Mouse (Mus musculus) heart, postnatal 36 days (tissue): Measurements from ENCODE around the gene Muc4. TPM values are rescaled to one million over a fixed set of nuclear protein-coding genes. Genes with fewer than 3 reads are reported as not detected.

Experiments used
- DNase-seq, 2 experiments: peaks; one replicate each; pipeline ENCODE4 v3.0.0; 2021 to 2022
- intact Hi-C: fragments of 180-260 bp; cut with DNase I; formaldehyde crosslinking; loops from one replicate; pipeline ENCODE4 v1.15.1; 2025
- total RNA-seq, 2 experiments: library from RNA; stranded (reverse); gene quantifications; 2 replicates each; pipeline ENCODE4 v1.2.3; 2021

The Muc4 gene
- total RNA-seq, 2 experiments from 2014 or later: 0.06 to 0.57 TPM

- no peak for DNase-seq
- intact Hi-C loops: no loop called here
These were observed 11.4 kb upstream of the Muc4 start for GRCm38 (mm10) chr16:32724259-32724658.

GRCm38 (mm10) chr16:32726501-32726900, 9.2 kb upstream of the Muc4 start:
- intact Hi-C loops: no loop called here
- DNase-seq: no peak

DNA sequence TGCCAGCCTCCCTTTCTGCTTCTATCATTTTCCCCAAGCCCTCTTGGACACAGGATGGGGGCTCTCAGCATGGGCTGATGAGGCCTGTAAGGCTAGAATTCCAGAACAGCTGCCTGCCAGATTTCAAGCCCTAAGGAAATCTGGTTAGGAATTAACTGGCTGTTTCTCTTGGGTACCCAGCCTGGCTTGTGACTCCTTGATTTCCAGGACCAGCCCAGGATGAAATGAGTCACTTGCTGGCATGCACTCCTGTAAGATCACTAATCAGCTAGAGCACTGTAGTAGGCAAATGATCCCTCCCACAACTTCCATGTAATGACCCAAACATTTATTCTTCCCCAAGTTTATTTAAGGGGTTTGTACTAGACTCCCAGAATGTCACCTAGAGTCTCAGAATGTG, 7.4 kb upstream of the Muc4 start:
- DNase-seq: no peak
- intact Hi-C loops: no loop called here

- intact Hi-C loops: no loop called here
- DNase-seq: no peak
These were observed 7.0 kb upstream of the Muc4 start for GRCm38 (mm10) chr16:32728730-32729129.

DNA sequence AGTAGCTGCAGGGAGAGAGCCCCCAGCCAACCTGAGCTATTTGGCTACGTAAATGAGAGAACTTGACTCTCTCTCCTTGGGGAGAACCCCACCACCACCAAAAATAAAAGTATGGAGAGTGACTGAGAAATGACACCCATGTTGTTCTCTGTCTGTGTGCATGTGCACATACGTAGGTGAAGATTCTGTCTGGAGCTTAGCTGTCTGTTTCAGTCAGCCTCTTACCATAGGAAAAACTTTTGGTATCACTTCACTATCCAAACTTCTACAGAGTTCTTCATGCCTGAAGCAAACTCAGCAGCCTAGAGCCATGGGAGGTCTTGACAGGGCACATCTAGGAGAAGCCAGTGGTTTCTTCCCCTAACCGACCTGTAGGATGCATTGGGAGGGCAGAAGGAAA, 2.5 kb upstream of the Muc4 start:
- intact Hi-C loops: no loop called here
- no peak for DNase-seq

GRCm38 (mm10) chr16:32736022-32736421, 336 bp downstream of the Muc4 start:
- DNase-seq: no peak
- intact Hi-C loops: no loop called here

DNA sequence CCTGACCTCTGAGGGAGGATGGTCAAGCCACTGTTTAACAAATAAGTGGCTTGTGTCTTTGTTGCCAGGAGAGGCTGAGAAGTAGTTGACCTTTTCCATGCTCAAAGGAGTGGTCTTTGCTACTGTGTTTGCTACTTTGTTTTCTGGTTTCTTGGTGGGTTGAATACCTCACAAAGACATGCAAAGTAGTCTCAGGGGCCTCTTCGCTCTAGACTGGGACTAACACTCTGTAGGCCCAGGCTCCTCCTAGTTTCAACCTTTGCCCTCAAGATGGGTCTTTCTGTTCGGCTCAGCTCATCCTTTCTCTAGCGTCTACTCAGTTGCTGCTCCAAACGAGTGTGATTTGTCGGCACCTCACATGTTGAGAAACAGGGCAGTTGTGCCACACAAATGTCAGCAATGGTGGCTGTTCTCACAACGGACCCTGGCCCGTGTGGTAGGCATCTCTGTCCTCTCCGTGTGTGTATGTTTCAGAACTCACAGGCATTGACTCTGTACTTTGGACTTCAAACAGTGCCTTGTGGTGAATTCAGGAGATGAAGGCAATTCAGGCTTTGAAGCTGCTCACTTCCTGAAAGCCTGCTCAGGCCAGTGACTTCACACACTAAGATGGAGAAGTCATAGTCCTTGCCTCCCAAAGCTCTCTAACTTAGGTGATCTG, 4.4 kb downstream of the Muc4 start:
- intact Hi-C loops: no loop called here
- DNase-seq: no peak

GRCm38 (mm10) chr16:32741366-32741765, 5.7 kb downstream of the Muc4 start:
- DNase-seq: no peak
- intact Hi-C loops: no loop called here

DNA sequence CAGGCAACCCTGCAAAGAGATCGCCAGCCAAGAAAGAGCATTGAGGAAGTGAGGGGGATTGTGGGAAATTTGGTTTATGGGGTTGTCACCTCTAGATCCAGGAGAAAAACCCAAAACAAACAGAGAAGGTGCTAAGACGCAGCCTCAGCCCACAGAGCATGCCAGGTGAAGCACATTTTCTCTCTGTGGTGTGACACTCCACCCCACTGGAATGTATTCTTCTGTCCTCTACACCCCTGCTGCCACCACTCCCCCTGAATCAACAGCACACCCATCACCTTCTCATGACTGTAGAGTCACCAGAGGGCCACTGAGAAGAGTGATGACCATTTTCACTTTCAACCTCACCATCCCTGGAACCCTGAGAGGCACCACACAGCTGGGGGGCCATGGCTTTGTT, 7.0 kb downstream of the Muc4 start:
- intact Hi-C loops: no loop called here
- DNase-seq: no peak

DNA sequence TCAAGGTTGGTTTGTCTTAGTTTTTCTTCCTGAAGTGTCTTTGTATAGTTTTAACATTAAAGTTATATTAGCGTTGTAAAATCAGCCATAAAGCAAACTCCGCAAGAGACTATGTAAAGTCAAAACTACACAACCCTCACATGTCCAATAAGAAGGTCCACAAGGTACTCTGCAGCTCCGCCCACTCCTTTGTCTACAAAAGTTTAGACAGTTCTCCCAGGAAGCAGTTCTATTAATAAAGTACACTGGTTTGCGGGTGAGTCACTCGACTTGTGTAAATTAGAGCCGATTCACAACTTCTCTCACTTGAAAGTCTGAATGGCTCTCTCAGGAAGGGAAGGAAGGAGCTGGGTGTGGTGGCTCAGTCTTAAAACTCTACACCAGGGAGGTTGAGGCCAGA, 10.2 kb downstream of the Muc4 start:
- intact Hi-C loops: no loop called here

GRCm38 (mm10) chr16:32750242-32751127, 14.8 kb downstream of the Muc4 start:
- DNase-seq: no peak
- intact Hi-C loops: no loop called here

More for the DNA sequence above, 10.2 kb downstream of the Muc4 start:
- DNase-seq: no peak

GRCm38 (mm10) chr16:32764550-32764949, 28.9 kb downstream of the Muc4 start:
- no peak for DNase-seq
- intact Hi-C loops: no loop called here

- DNase-seq: no peak
- intact Hi-C loops: no loop called here
These were observed 29.3 kb downstream of the Muc4 start for GRCm38 (mm10) chr16:32764961-32765360.

GRCm38 (mm10) chr16:32766904-32767303, 31.2 kb downstream of the Muc4 start:
- no peak for DNase-seq
- intact Hi-C loops: no loop called here

DNA sequence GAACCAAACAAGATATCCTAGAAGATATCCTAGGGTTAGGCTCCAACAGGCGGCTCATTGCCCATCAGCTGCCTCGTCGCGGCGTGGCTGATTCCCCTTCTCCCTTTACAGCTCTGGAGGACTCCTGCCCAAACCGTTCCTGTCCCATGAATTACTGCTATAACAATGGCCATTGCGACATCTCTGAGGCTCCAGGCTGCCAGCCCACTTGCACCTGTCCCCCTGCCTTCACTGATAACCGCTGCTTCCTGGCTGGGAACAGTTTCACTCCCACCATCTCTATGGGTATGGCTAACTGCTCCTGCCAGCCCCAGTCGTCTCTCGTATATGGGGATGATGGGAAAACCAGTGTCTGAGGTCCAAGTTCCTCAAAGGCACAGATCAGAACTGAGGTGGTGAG, 41.0 kb downstream of the Muc4 start:
- intact Hi-C loops: no loop called here
- no peak for DNase-seq

DNA sequence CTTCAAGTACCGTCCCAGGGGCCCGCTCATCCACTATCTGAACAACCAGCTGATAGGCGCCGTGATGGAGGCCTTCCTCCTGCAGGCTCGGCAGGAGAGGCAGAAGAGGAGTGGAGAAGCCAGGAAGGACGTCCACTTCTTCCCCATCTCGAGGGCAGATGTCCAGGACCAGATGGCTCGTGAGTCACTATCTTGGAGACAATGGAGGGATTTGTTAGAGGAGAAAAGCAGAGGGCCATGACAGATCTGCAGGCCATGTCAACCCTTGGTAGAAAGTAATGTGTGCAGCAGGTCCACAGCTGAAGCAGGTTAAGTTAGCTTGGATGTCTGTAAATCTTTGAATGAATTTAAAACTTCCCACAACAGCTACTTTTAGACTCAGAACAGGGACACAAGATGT, 43.3 kb downstream of the Muc4 start:
- intact Hi-C loops: no loop called here
- no peak for DNase-seq

DNA sequence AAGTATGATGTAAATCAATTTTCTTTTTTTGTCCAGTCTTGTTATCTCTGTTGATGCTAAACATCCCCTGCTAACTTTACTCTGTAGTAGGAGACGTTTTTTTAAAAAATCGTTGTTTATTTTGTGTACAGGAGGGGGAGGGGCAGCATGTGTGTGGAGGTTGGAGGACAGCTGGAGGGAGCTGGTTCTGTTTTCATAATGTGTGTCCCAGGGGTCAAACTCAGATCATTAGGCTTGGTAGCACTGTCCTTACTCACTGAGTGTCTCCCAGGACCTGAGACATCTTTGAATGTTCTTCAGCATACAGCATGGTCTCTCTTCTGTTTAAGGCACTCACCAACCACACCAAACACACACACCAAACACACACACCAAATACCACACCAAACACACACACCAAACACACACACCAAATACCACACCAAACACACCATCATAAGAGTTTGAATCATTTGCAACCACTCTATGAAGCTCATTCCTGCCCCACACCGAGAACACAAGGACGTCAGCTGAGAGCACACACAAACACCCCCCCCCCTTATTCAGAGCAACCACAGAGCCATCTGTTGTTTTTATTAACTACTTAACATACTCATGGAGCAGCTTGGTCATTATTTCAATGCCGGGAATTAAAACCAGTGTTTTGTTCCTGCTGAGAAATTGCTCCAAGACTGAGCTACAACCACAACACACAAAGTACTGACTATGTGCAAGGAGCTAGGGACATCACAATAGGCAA, 47.8 kb downstream of the Muc4 start:
- DNase-seq: no peak
- intact Hi-C loops: no loop called here

- intact Hi-C loops: no loop called here
- no peak for DNase-seq
These were observed 49.2 kb downstream of the Muc4 start for GRCm38 (mm10) chr16:32784840-32785239.

GRCm38 (mm10) chr16:32790056-32790455, 54.4 kb downstream of the Muc4 start:
- intact Hi-C loops: no loop called here
- no peak for DNase-seq

DNA sequence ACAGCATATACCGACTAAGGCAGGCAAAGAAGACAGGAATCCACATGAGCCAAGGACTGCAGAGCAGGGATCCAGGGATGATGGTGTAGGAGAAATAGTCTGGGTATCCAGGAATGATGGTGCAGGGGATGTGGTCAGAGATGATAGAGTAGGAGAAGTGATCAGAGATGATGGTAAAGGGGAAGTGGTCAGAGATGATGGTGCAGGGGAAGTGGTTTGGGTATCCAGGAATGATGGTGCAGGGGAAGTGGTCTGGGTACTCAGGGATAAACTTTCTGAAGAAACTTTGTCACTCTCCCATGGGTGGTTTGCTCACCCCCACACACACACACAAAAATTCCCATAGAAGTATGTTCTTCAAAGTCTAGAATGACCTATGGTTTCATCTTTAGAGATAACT, 59.5 kb downstream of the Muc4 start:
- intact Hi-C loops: loop anchor here (5.0 kb wide), 1 partner anchor 158 kb away; no protein-coding TSS in a partner anchor
- DNase-seq: no peak

GRCm38 (mm10) chr16:32796676-32797425, 61.2 kb downstream of the Muc4 start:
- intact Hi-C loops: loop anchor here (5.0 kb wide), 1 partner anchor 160 kb away; no protein-coding TSS in a partner anchor
- DNase-seq: no peak
